Mouse (Mus musculus): Measurements from ENCODE around the gene E130308A19Rik.

Gene E130308A19Rik

DNA sequence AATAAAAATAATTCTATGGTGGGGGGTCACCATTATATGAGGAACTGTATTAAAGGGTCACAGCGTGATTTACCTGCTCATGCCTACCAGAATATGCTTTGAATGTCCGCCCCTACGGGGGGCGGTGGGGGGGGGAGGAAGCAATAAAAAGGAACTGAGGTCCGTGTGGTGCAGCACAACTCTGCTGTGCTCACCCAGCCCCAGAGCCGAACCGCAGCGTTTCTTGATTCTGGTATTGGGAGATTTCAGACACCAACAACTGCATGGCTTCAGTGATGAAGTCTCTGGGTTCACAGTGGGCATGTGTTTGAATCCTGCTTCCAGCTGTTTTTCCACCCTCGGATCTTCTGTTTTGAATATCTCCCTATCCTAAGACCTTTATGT, 101.9 kb downstream of the E130308A19Rik start:
- DNase-seq (ENCODE audit: low spot score), result no peak

GRCm38 (mm10) chr4:59728839-59729238, 102.8 kb downstream of the E130308A19Rik start:
- peak; percentile 8 for DNase-seq (ENCODE audit: low spot score)

DNA sequence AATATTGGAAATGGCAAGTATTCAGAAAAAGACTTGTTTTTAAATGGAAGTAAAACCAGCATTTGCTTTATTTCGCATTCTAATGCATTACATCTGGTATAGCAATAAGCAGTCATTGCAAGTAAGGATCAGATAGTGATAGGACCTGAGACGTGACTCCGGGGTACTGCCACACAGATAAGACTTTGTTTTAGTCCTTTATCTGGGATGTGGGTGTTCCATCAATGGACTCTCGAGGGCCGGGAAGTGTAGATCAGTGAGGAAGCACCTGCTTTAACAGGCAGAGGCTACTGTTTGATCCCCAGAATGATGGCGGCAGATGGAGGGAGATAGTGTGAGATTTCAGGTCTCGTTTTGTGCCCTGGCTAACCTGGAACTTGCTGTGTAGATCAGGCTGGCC, 105.5 kb downstream of the E130308A19Rik start:
- DNase-seq (ENCODE audit: low spot score), result no peak

GRCm38 (mm10) chr4:59739321-59739720, 113.3 kb downstream of the E130308A19Rik start:
- DNase-seq (ENCODE audit: low spot score), result no peak

GRCm38 (mm10) chr4:59739882-59740281, 113.9 kb downstream of the E130308A19Rik start:
- no peak for DNase-seq (ENCODE audit: low spot score)

- peak; percentile 75 for DNase-seq (ENCODE audit: low spot score)
Observed at GRCm38 (mm10) chr4:59753491-59754140, 127.6 kb downstream of the E130308A19Rik start.

DNA sequence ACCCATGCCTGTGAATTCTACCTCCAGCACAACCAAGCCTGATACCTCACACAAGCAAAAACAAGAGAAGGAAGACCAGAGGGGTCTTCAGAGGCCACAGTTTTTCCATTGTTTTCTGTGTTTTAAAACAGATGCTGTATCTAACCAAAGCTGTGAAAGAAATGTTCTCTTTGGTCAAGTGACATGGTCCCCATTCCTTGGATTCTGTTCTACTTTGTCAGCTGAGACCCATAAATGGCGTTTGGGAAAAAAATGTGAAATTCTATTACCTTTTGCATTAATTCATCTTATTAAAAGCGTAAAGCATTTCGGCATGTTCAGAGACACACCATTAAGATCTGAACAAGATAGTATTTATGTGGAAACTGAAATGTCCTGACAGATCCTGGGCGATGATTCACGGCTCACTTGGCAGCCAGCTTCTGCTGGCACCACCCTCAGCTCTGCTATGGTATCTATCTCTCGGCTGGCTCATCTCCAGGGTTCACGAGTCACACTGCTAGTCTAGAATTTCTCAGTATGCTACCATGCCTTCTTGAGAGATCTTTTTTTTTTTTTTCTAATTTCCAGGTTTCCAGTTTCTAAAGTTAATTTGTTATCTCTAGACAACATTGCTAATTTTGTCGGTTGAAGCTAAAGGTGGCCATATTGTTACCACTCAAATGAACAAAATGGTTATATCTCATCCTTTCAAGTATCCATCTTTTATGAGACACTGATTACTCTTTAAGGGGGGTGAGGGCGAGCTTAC, 130.5 kb downstream of the E130308A19Rik start:
- DNase-seq (ENCODE audit: low spot score), result peak; percentile 94

- peak; percentile 20 for DNase-seq (ENCODE audit: low spot score)
Observed at GRCm38 (mm10) chr4:59757452-59758435, 131.7 kb downstream of the E130308A19Rik start.

DNA sequence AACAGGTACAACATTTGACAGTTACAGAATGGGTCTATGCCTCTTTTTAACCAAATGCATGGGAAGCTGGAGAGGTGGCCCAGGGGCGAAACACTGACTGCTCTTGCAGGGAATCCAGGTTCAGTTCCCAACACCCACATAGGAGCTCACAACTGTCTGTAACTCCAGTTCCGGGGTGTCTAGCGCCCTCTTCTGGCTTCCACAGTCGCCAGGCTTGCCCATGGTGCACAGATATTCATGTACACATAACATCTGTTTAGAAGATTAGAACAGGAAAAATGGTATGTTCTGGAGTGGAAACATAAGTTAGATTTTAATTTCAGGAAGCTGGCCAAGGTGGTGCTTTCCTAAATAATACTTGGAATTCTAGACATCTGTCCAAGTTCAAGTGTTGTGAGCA, 134.0 kb downstream of the E130308A19Rik start:
- DNase-seq (ENCODE audit: low spot score), result no peak

DNA sequence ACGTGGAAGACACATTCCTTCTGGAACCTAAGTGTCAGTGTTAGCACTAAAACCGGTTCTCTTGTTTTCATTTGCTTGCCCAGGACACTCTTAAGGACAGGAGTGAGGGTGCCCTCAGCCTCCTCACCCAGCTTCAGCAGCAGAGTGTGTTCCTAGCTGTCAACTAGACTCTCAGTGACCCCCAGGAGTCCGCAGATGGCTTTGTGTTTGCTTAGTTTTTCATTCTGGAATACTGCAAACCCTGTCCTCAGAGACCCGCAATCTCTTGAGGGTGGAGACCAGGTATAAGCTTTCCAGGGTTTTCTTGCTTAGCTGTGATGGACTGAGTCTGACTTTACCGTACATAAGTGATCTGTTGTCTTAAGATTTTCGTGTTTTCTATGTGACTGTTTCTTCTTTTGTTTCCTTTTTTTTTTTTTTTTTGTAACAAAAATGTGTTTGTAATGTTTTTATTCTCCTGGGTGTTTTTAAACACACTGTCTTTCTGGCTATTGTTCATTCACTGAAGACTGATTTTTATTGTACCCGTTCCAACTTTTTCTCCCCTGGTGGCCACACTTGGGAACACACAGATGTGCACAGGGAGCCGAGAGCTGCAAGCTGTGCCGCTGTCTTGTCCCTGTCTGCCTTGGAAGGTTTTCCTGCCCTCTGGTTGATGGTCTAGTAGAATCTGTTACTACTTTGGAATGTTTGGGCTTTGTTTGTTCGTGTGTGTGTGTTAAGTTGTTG, 134.8 kb downstream of the E130308A19Rik start:
- peak; percentile 72 for DNase-seq (ENCODE audit: low spot score)

- DNase-seq (ENCODE audit: low spot score), result peak; percentile 80
Observed at GRCm38 (mm10) chr4:59761365-59761729, 135.3 kb downstream of the E130308A19Rik start.

DNA sequence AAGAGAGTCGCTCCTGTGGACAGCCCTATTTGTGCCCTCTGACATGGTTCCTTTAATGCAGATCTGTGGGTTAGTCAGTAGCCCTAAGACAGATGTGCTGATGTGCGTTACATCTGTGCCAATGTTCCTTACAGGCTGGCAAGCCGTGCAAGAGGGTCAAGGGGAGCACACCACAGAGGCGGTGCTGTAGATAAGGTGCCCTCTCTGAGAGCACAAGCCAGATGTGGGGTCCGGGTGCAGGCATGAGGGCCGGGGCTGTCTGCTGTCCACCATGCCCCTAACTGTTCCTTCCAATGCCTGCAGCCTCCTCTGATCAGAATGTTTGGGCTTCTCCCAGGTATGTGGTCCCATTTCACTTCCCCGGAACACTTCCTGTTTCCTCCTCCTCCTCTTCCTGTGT, 138.9 kb downstream of the E130308A19Rik start:
- no peak for DNase-seq (ENCODE audit: low spot score)

GRCm38 (mm10) chr4:59765385-59766005, 139.5 kb downstream of the E130308A19Rik start:
- peak; percentile 53 for DNase-seq (ENCODE audit: low spot score)

DNA sequence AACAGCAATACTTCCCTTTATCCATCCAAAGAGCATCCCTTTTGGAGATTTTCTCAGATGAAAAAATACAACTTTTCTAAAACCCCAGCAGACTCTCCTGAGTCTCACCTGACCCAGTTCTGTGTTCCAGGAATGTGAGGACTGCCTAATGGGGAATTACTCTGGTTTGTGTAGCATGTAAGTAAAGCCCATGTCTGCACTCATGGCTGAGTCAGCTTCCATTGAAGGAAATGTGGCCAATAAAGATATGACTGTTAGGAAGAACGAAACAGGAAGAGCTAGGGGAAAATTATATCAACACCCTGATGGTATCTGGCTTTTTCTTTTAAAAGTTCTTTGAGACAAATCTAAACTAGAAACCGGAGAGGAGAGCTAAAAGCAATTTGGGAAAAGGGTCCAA, 141.7 kb downstream of the E130308A19Rik start:
- no peak for DNase-seq (ENCODE audit: low spot score)

DNA sequence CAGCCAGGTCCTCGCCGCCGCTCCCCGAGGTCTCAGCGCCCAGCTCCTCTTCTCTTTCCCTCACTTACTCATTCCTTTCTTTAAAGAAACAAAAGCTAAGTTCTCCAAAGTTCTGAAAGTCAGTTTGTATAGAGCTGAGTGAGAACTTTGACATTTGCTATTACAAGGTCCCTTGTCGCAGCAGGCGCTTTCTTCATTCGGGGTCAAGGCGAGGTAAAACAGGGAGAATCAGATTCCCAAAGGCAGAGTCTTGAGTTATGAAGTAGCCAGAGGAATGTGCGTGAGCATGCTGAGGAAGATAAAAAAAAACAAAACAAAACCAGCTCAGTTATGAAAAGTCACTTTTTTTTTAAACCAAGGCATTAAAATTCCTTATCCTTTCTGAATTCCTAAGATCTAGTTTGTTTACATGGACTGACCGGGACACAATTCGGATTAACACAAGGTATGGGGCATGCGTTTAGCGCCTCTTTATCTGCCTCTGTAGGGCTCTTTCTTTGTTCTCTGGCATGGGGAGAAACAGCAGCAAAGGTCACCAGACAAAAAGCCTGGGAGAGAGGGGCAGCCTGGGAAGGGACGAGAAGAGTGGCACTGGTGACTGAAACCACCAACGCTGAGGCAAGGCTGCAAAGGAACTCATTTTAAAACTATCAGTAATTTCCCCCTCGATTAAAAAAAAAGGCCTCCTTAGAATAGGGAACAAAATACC, 146.3 kb downstream of the E130308A19Rik start:
- no peak for DNase-seq (ENCODE audit: low spot score)

GRCm38 (mm10) chr4:59777828-59778227, 151.8 kb downstream of the E130308A19Rik start:
- no peak for DNase-seq (ENCODE audit: low spot score)

- DNase-seq (ENCODE audit: low spot score), result peak; percentile 48
Observed at GRCm38 (mm10) chr4:59780568-59780967, 154.6 kb downstream of the E130308A19Rik start.

DNA sequence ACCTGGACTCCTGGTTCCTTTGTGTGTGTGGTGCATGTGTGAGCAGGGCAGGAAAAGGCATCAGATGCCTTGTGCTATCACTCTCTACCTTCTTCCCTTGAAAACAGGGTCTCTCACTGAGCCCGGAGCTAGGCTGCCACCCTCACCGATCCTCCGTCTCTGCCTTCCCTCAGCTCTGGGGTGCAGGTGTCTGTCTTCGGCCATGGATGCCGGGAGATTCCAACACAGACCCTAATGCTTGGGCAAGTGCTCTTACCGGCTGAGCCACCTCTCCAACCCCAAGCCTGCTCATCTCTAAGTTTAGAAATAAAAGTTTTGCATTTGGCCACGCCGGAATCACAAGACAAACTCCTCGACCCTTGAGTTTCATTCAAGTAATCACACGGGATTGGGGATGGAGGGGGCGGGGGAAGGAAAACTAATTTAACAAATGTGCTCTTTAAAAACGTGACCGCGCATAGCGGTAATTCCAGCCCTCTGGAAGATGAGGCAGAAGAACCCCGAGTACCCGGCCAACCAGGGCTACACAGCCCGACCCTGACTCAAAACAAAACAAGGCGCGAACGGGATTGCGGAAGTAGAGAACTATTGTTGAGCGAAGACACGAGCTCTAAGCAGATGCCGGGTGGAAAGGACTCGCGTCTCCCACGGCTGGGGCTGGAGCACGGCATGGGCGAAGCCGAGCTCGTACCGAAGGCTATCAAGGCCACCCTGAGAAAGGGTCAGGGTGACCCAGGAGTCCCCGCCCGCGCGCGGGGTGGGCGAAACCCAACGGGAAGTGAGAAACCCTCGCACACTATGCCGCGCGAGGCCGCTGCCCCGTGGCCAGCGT, 157.1 kb downstream of the E130308A19Rik start:
- DNase-seq (ENCODE audit: low spot score), result no peak

DNA sequence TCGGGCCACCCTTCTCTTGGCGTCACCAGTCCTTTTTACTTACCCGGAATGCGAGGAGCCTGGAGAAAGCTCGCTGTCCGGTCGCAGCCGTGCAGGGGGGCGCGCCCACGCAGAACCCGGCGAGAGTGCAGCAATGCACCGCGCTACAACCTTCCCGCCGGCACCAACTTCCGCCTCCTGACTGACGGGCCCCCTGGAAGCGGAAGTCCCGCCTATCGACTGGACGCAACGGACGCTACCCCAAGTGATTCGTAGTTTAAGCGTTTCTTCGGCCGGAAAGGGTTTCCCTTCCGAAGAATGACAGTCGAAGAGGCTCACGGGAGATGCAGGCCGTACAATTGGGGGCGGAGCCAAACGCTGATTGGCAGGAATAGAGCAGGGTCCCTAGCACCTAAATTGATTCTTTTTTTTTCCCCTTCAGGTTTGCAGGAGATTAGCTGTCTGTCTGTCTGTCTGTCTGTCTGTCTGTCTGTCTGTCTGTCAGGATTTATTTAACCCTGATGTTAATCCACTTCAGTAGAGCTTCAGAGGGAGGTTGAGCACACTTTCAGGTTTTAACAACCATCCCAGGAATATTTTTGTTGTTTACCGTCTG, 157.8 kb downstream of the E130308A19Rik start:
- DNase-seq (ENCODE audit: low spot score), result peak; percentile 98

All from adipocyte (in vitro differentiated cells).